Mouse (Mus musculus) lung, embryonic 14.5 days (tissue): ENCODE data around the gene Olfr373. TPM values are rescaled to one million over a fixed set of nuclear protein-coding genes. Genes with fewer than 3 reads are reported as not detected.

Source experiments
- ATAC-seq: fragments of 200-750 bp; cut with Nextera tagmentation; 2 replicates; pipeline ENCODE4 v1.8.0; 2017; ENCODE audit warnings: mild to moderate bottlenecking, moderate TSS enrichment, moderate library complexity; ENCODE audit not compliant: insufficient read depth
- DNase-seq: peaks from one replicate; pipeline ENCODE4 v3.0.0-alpha.2; 2015
- H3K27ac ChIP-seq: fragments of 300-500 bp; sonication (generic); 2 replicates; pipeline ENCODE4 v1.5.1; 2014; ENCODE audit warnings: low read depth, mild to moderate bottlenecking, moderate library complexity
- H3K27me3 ChIP-seq: fragments of 300-500 bp; sonication (generic); 2 replicates; pipeline ENCODE4 v1.6.1; 2014; ENCODE audit warnings: low read length, control low read depth; ENCODE audit not compliant: insufficient read depth
- H3K36me3 ChIP-seq: fragments of 300-500 bp; sonication (generic); 2 replicates; pipeline ENCODE4 v1.6.1; 2014; ENCODE audit warnings: control low read depth; ENCODE audit not compliant: insufficient read depth
- H3K4me1 ChIP-seq: fragments of 300-500 bp; sonication (generic); 2 replicates; pipeline ENCODE4 v1.6.1; 2014; ENCODE audit warnings: antibody characterized with exemption, control low read depth; ENCODE audit not compliant: insufficient read depth
- H3K4me2 ChIP-seq: fragments of 300-500 bp; sonication (generic); 2 replicates; pipeline ENCODE4 v1.6.1; 2014; ENCODE audit warnings: mild to moderate bottlenecking
- H3K4me3 ChIP-seq: fragments of 300-500 bp; sonication (generic); 2 replicates; pipeline ENCODE4 v1.5.1; 2014; ENCODE audit warnings: low read depth, low read length
- H3K9ac ChIP-seq: fragments of 300-500 bp; sonication (generic); 2 replicates; pipeline ENCODE4 v1.6.1; 2014
- H3K9me3 ChIP-seq: fragments of 300-500 bp; sonication (generic); 2 replicates; pipeline ENCODE4 v1.6.1; 2016; ENCODE audit warnings: low read depth, low read length, control low read depth
- CTCF ChIP-seq: IDR thresholded peaks from 2 replicates; pipeline ENCODE4 v1.5.1; 2016; ENCODE audit warnings: antibody characterized with exemption, low read depth
- WGBS: fragments of 180-500 bp; shearing (Covaris S2); extraction: QIAGEN DNeasy Blood & Tissue Kit; methylation state at CpG from one replicate; pipeline ENCODE4 v1.1.7; 2014; 5-methylcytosine and 5-hydroxymethylcytosine counted together
- polyA plus RNA-seq: library from polyadenylated mRNA; unstranded; fragments of >200 nt; fragmentation: Nextera tagmentation; extraction: Ambion mirVana; gene quantifications from 2 replicates; pipeline ENCODE4 v1.2.1, GENCODE M21; 2014

Olfr373 gene
- polyA plus RNA-seq, 1 experiment from 2014 or later, result not detected

DNA sequence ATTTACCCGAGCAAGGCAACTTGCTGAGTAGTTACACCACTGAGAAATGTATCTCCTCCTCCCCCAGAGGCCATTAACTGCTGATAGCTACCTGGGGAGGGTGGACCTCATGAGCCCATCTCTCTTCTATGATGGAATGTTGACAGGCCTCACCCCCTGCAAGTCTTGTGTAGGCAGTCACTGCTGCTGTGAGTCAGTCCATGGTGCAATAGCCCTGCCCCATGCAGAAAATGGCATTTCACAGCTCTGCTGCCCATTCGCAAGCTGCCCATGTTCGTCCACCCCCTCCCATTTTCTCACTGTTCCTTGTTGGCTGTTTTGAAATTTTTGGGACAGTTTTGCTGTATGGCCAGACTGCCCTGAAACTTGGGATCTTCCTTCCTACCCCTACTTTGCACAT, 62.5 kb downstream of the Olfr373 start:
- 80% methylated on average over 3 of the region's 3 CpGs for WGBS
- no peak for DNase-seq
- no peak for ATAC-seq
- Histone ChIP-seq H3K27ac (no peak overlapping the region), H3K36me3 (peaks cover 95% of the 10 kb centered on the region), H3K4me2 (no peak overlapping the region), H3K4me1 (no peaks in the 10 kb centered on the region), H3K9me3 (no peaks in the 10 kb centered on the region), H3K4me3 (no peak overlapping the region), H3K9ac (no peak overlapping the region), H3K27me3 (no peaks in the 10 kb centered on the region)
- no peak for TF ChIP-seq CTCF

- no peaks in the 10 kb centered on the region for H3K9me3 ChIP-seq
- DNase-seq (no peak), ATAC-seq (no peak)
- no peak for TF ChIP-seq CTCF
- H3K4me1 ChIP-seq, result no peaks in the 10 kb centered on the region
- no peak overlapping the region for H3K27ac ChIP-seq
- no peak overlapping the region for H3K4me2 ChIP-seq
- peaks cover 93% of the 10 kb centered on the region for H3K36me3 ChIP-seq
- H3K4me3 ChIP-seq, result no peak overlapping the region
- H3K9ac ChIP-seq, result no peak overlapping the region
- no peaks in the 10 kb centered on the region for H3K27me3 ChIP-seq
- WGBS, result 84% methylated on average over 1 of the region's 1 CpGs
Observed at GRCm38 (mm10) chr8:72146056-72146455, 63.1 kb downstream of the Olfr373 start.

- H3K9me3 ChIP-seq, result no peaks in the 10 kb centered on the region
- H3K27ac ChIP-seq, result no peak overlapping the region
- H3K4me1 ChIP-seq, result no peaks in the 10 kb centered on the region
- ATAC-seq (no peak), DNase-seq (no peak)
- H3K4me3 ChIP-seq, result no peak overlapping the region
- H3K4me2 ChIP-seq, result no peak overlapping the region
- peaks cover 93% of the 10 kb centered on the region for H3K36me3 ChIP-seq
- WGBS, result 89% methylated on average over 3 of the region's 3 CpGs
- no peak for TF ChIP-seq CTCF
- no peak overlapping the region for H3K9ac ChIP-seq
- no peaks in the 10 kb centered on the region for H3K27me3 ChIP-seq
Observed at GRCm38 (mm10) chr8:72146556-72146955, 63.6 kb downstream of the Olfr373 start.

- DNase-seq (no peak), ATAC-seq (no peak)
- TF ChIP-seq CTCF, result no peak
- Histone ChIP-seq H3K9me3 (no peaks in the 10 kb centered on the region), H3K36me3 (peaks cover 93% of the 10 kb centered on the region), H3K4me1 (no peaks in the 10 kb centered on the region), H3K9ac (no peak overlapping the region), H3K4me3 (no peak overlapping the region), H3K4me2 (no peak overlapping the region), H3K27me3 (no peaks in the 10 kb centered on the region), H3K27ac (no peak overlapping the region)
- WGBS, result 59% methylated on average over 2 of the region's 2 CpGs
Observed at GRCm38 (mm10) chr8:72147266-72147665, 64.3 kb downstream of the Olfr373 start.

GRCm38 (mm10) chr8:72149056-72149455, 66.1 kb downstream of the Olfr373 start:
- no peak for TF ChIP-seq CTCF
- no peak for ATAC-seq
- Histone ChIP-seq H3K4me1 (no peaks in the 10 kb centered on the region), H3K9ac (no peak overlapping the region), H3K4me2 (no peak overlapping the region), H3K27me3 (no peaks in the 10 kb centered on the region), H3K9me3 (no peaks in the 10 kb centered on the region), H3K36me3 (peaks cover 90% of the 10 kb centered on the region), H3K27ac (no peak overlapping the region), H3K4me3 (no peak overlapping the region)
- DNase-seq, result no peak
- WGBS, result 83% methylated on average over 1 of the region's 1 CpGs

- TF ChIP-seq CTCF, result no peak
- H3K27ac ChIP-seq, result no peak overlapping the region
- no peak overlapping the region for H3K4me2 ChIP-seq
- peaks cover 70% of the 10 kb centered on the region for H3K36me3 ChIP-seq
- no peak overlapping the region for H3K9ac ChIP-seq
- no peaks in the 10 kb centered on the region for H3K4me1 ChIP-seq
- DNase-seq (no peak), ATAC-seq (no peak)
- H3K9me3 ChIP-seq, result no peaks in the 10 kb centered on the region
- H3K27me3 ChIP-seq, result no peaks in the 10 kb centered on the region
- WGBS, result 87% methylated on average over 3 of the region's 3 CpGs
- no peak overlapping the region for H3K4me3 ChIP-seq
Observed at GRCm38 (mm10) chr8:72151418-72152078, 68.6 kb downstream of the Olfr373 start.

Other genes starting within 250 kb of the Olfr373 start
- 7.1 and 8.2 TPM in 2 replicates for gene Zfp709, start 201.2 kb upstream of the Olfr373 start, polyA plus RNA-seq
- 5.2 and 5.4 TPM in 2 replicates for gene Zfp882, start 174.6 kb upstream of the Olfr373 start, polyA plus RNA-seq
- 25.3 and 25.9 TPM in 2 replicates for gene Zfp617, start 174.5 kb upstream of the Olfr373 start, polyA plus RNA-seq
- gene Zfp961, start 132.1 kb upstream of the Olfr373 start, polyA plus RNA-seq, result 25.7 and 26.2 TPM in 2 replicates
- gene Cyp4f18, start 73.6 kb upstream of the Olfr373 start, polyA plus RNA-seq, result 0.93 and 2.2 TPM in 2 replicates
- gene Olfr372, start 42.0 kb upstream of the Olfr373 start, polyA plus RNA-seq, result not detected in 2 replicates
- 0.01 and 0.04 TPM in 2 replicates for gene Olfr374, start 23.9 kb downstream of the Olfr373 start, polyA plus RNA-seq
- 849 and 861 TPM in 2 replicates for gene Tpm4, start 51.8 kb downstream of the Olfr373 start, polyA plus RNA-seq
- 90.0 and 103 TPM in 2 replicates for gene Rab8a, start 78.0 kb downstream of the Olfr373 start, polyA plus RNA-seq
- gene Hsh2d, start 106.5 kb downstream of the Olfr373 start, polyA plus RNA-seq, result 0.30 and 0.51 TPM in 2 replicates
- gene Cib3, start 129.7 kb downstream of the Olfr373 start, polyA plus RNA-seq, result 0.24 TPM in 1 of 2 replicates, not detected in the other
- not detected in 2 replicates for gene Gm11034, start 130.5 kb downstream of the Olfr373 start, polyA plus RNA-seq
- 65.3 and 69.6 TPM in 2 replicates for gene Fam32a, start 136.6 kb downstream of the Olfr373 start, polyA plus RNA-seq
- gene Ap1m1, start 156.8 kb downstream of the Olfr373 start, polyA plus RNA-seq, result 102 and 104 TPM in 2 replicates
- gene Gm10282, start 222.1 kb downstream of the Olfr373 start, polyA plus RNA-seq, result 38.2 TPM in 2 replicates
- gene Klf2, start 235.9 kb downstream of the Olfr373 start, polyA plus RNA-seq, result 14.3 and 15.2 TPM in 2 replicates